Mouse (Mus musculus): Measurements from ENCODE around the gene A2m.

GRCm38 (mm10) chr6:121600927-121601326, 34.2 kb upstream of the A2m start:
- no peak for TF ChIP-seq POLR2A (IDR thresholded peaks at IDR 0.05; ENCODE audit: borderline replicate concordance, insufficient read depth, low read length)
- no peak for TF ChIP-seq CTCF (IDR thresholded peaks at IDR 0.05; ENCODE audit: borderline replicate concordance, insufficient read depth, low read depth, low read length)

All from cerebellum, adult 2 months (tissue).